Mouse (Mus musculus) thymus, adult 2 months (tissue): Measurements from ENCODE around the gene Adcy10.

Experiments used
- CTCF ChIP-seq: fragments of 200-500 bp; IDR thresholded peaks from 2 replicates; pipeline ENCODE4 v1.5.1; 2012; ENCODE audit warnings: mild to moderate bottlenecking, control low read depth, low read length, moderate library complexity, borderline replicate concordance; ENCODE audit not compliant: control insufficient read depth, poor library complexity, insufficient read depth; ENCODE audit errors: extremely low read depth
- POLR2A ChIP-seq: fragments of 200-500 bp; IDR thresholded peaks from 2 replicates; pipeline ENCODE4 v1.6.1; 2012; ENCODE audit warnings: mild to moderate bottlenecking, low read length, control low read depth, moderate library complexity; ENCODE audit not compliant: control insufficient read depth, poor library complexity, insufficient read depth; ENCODE audit errors: extremely low read depth

DNA sequence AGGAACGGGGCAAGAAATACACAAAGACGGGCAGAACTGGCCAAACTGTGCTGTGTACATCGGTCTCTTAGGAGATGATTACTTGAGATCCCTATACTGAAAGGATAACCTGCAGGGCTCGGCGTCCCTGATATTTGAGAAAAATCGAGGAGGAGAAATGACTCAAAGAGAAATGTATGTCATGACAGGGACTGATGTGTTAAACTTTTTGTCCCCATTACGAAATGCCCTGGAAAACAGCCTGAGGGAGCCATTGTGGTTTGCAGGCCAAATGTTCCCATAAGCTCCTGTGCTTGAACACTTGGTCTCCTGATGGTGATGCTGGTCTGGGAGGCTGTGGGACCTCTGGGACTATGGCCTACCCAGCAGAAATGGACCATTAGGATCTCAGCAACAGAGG lies 35.7 kb downstream of the Adcy10 start:
- TF ChIP-seq CTCF (no peak), POLR2A (no peak)
